Mouse (Mus musculus) midbrain, embryonic 11.5 days (tissue): ENCODE measurements around the gene Olig2. TPM values are rescaled to one million over a fixed set of nuclear protein-coding genes. Genes with fewer than 3 reads are reported as not detected.

ENCODE experiments used
- ATAC-seq: fragments of 200-750 bp; cut with Nextera tagmentation; 2 replicates; pipeline ENCODE4 v1.8.0; 2017; ENCODE audit warnings: moderate TSS enrichment, moderate library complexity; ENCODE audit not compliant: low FRiP score
- DNase-seq: peaks from one replicate; pipeline ENCODE4 v3.0.0; 2015; ENCODE audit warnings: low spot score; ENCODE audit errors: missing footprints
- H3K27ac ChIP-seq: fragments of 300-500 bp; sonication (generic); 2 replicates; pipeline ENCODE4 v1.5.1; 2014; ENCODE audit warnings: low read depth, low read length
- H3K27me3 ChIP-seq: fragments of 300-500 bp; sonication (generic); 2 replicates; pipeline ENCODE4 v1.6.1; 2014; ENCODE audit warnings: mild to moderate bottlenecking, low read length, moderate library complexity, mixed read lengths; ENCODE audit not compliant: control insufficient read depth, insufficient read depth
- H3K36me3 ChIP-seq: fragments of 300-500 bp; sonication (generic); 2 replicates; pipeline ENCODE4 v1.6.1; 2014; ENCODE audit warnings: mild to moderate bottlenecking, low read length, moderate library complexity, mixed read lengths; ENCODE audit not compliant: control insufficient read depth, insufficient read depth
- H3K4me1 ChIP-seq: fragments of 300-500 bp; sonication (generic); 2 replicates; pipeline ENCODE4 v1.6.1; 2014; ENCODE audit warnings: low read length; ENCODE audit not compliant: control insufficient read depth, insufficient read depth
- H3K4me2 ChIP-seq: fragments of 300-500 bp; sonication (generic); 2 replicates; pipeline ENCODE4 v1.6.1; 2014; ENCODE audit warnings: mild to moderate bottlenecking, moderate library complexity
- H3K4me3 ChIP-seq: fragments of 300-500 bp; sonication (generic); 2 replicates; pipeline ENCODE4 v1.5.1; 2014; ENCODE audit warnings: low read depth, low read length
- H3K9ac ChIP-seq: fragments of 300-500 bp; sonication (generic); 2 replicates; pipeline ENCODE4 v1.6.1; 2014; ENCODE audit warnings: low read length
- H3K9me3 ChIP-seq: fragments of 300-500 bp; sonication (generic); 2 replicates; pipeline ENCODE4 v1.6.1; 2016; ENCODE audit warnings: low read length; ENCODE audit not compliant: control insufficient read depth
- WGBS: fragments of 180-500 bp; shearing (Covaris S2); extraction: QIAGEN DNeasy Blood & Tissue Kit; methylation state at CpG from one replicate; pipeline ENCODE4 v1.1.7; 2014; 5-methylcytosine and 5-hydroxymethylcytosine counted together
- polyA plus RNA-seq: library from polyadenylated mRNA; unstranded; fragments of >200 nt; fragmentation: Nextera tagmentation; extraction: Ambion mirVana; gene quantifications from 2 replicates; pipeline ENCODE4 v1.2.1, GENCODE M21; 2014

Gene Olig2
- polyA plus RNA-seq, 1 experiment from 2014 or later: 6.8 TPM

GRCm38 (mm10) chr16:91202989-91203388 lies 22.3 kb upstream of the Olig2 start:
- Histone ChIP-seq H3K36me3 (no peaks in the 10 kb centered on the region), H3K9me3 (no peaks in the 10 kb centered on the region), H3K4me2 (no peak overlapping the region), H3K27me3 (no peaks in the 10 kb centered on the region), H3K9ac (no peak overlapping the region), H3K4me1 (peaks cover 6% of the 10 kb centered on the region; the same call in 1 of the 2 replicates), H3K4me3 (no peak overlapping the region), H3K27ac (no peak overlapping the region)
- 86% methylated on average over 3 of the region's 3 CpGs for WGBS
- ATAC-seq (no peak), DNase-seq (no peak)

- Histone ChIP-seq H3K36me3 (no peaks in the 10 kb centered on the region), H3K27me3 (peaks cover 4% of the 10 kb centered on the region), H3K4me3 (no peak overlapping the region), H3K27ac (no peak overlapping the region), H3K9me3 (no peaks in the 10 kb centered on the region), H3K9ac (no peak overlapping the region), H3K4me2 (no peak overlapping the region), H3K4me1 (peaks cover 6% of the 10 kb centered on the region; the same call in 1 of the 2 replicates)
- peak; percentile 29; the same call in 1 of the 2 replicates for ATAC-seq
- 34% methylated on average over 1 of the region's 1 CpGs for WGBS
- DNase-seq: no peak
These were observed 18.9 kb upstream of the Olig2 start for GRCm38 (mm10) chr16:91206371-91206770.

GRCm38 (mm10) chr16:91217077-91217476 lies 8.2 kb upstream of the Olig2 start:
- H3K36me3 ChIP-seq: no peaks in the 10 kb centered on the region
- no peak overlapping the region for H3K27ac ChIP-seq
- H3K9ac ChIP-seq: no peak overlapping the region
- ATAC-seq (no peak), DNase-seq (no peak)
- H3K4me1 ChIP-seq: peaks cover 2% of the 10 kb centered on the region; the same call in 1 of the 2 replicates
- H3K4me3 ChIP-seq: no peak overlapping the region
- no peak overlapping the region for H3K4me2 ChIP-seq
- peaks cover 60% of the 10 kb centered on the region for H3K27me3 ChIP-seq
- WGBS: 40% methylated on average over 6 of the region's 6 CpGs
- H3K9me3 ChIP-seq: peaks cover 4% of the 10 kb centered on the region; the same call in 1 of the 2 replicates

- no peak for ATAC-seq
- Histone ChIP-seq H3K9ac (no peak overlapping the region), H3K36me3 (no peaks in the 10 kb centered on the region), H3K4me1 (peaks cover 5% of the 10 kb centered on the region; the same call in 1 of the 2 replicates), H3K9me3 (peaks cover 4% of the 10 kb centered on the region; the same call in 1 of the 2 replicates), H3K27ac (no peak overlapping the region), H3K4me3 (no peak overlapping the region), H3K4me2 (no peak overlapping the region), H3K27me3 (peaks cover 68% of the 10 kb centered on the region)
- WGBS: 77% methylated on average over 6 of the region's 6 CpGs
- DNase-seq: no peak
These were observed 7.3 kb upstream of the Olig2 start for GRCm38 (mm10) chr16:91217948-91218347.

GRCm38 (mm10) chr16:91219246-91219645 lies 6.0 kb upstream of the Olig2 start:
- Histone ChIP-seq H3K27me3 (peaks cover 81% of the 10 kb centered on the region), H3K4me1 (peaks cover 14% of the 10 kb centered on the region), H3K36me3 (no peaks in the 10 kb centered on the region), H3K4me2 (no peak overlapping the region), H3K9ac (no peak overlapping the region), H3K9me3 (peaks cover 4% of the 10 kb centered on the region; the same call in 1 of the 2 replicates), H3K27ac (no peak overlapping the region), H3K4me3 (no peak overlapping the region)
- peak; percentile 91 for DNase-seq
- WGBS: 7% methylated on average over 14 of the region's 14 CpGs
- no peak for ATAC-seq

- DNase-seq (peak; percentile 95), ATAC-seq (no peak)
- no peak overlapping the region; the same call in 1 of the 2 replicates for H3K9ac ChIP-seq
- under 1% methylated on average over 25 of the region's 25 CpGs for WGBS
- H3K27ac ChIP-seq: no peak overlapping the region
- H3K9me3 ChIP-seq: peaks cover 4% of the 10 kb centered on the region; the same call in 1 of the 2 replicates
- peak overlapping the region; percentile 40 for H3K4me2 ChIP-seq
- no peaks in the 10 kb centered on the region for H3K36me3 ChIP-seq
- peaks cover 97% of the 10 kb centered on the region for H3K27me3 ChIP-seq
- H3K4me1 ChIP-seq: peaks cover 27% of the 10 kb centered on the region
- H3K4me3 ChIP-seq: peak overlapping the region; percentile 22
These were observed 3.0 kb upstream of the Olig2 start for GRCm38 (mm10) chr16:91222171-91222642.

GRCm38 (mm10) chr16:91222643-91223271 lies 2.5 kb upstream of the Olig2 start:
- peaks cover 27% of the 10 kb centered on the region for H3K4me1 ChIP-seq
- peak; percentile 12; the same call in 1 of the 2 replicates for ATAC-seq
- H3K36me3 ChIP-seq: no peaks in the 10 kb centered on the region
- WGBS: under 1% methylated on average over 27 of the region's 27 CpGs
- H3K4me3 ChIP-seq: peak overlapping the region; percentile 22
- DNase-seq: peak; percentile 95
- no peak overlapping the region for H3K27ac ChIP-seq
- H3K9ac ChIP-seq: peak overlapping the region; percentile 16
- H3K9me3 ChIP-seq: peaks cover 4% of the 10 kb centered on the region; the same call in 1 of the 2 replicates
- peak overlapping the region; percentile 40 for H3K4me2 ChIP-seq
- H3K27me3 ChIP-seq: peaks cover 99% of the 10 kb centered on the region

- peak overlapping the region; percentile 16; the same call in 1 of the 2 replicates for H3K9ac ChIP-seq
- DNase-seq: peak; percentile 95
- no peak overlapping the region for H3K27ac ChIP-seq
- H3K4me2 ChIP-seq: peak overlapping the region; percentile 40
- peaks cover 100% of the 10 kb centered on the region for H3K27me3 ChIP-seq
- WGBS: under 1% methylated on average over 35 of the region's 35 CpGs
- H3K36me3 ChIP-seq: no peaks in the 10 kb centered on the region
- H3K9me3 ChIP-seq: no peaks in the 10 kb centered on the region
- H3K4me3 ChIP-seq: peak overlapping the region; percentile 20
- no peak for ATAC-seq
- peaks cover 27% of the 10 kb centered on the region for H3K4me1 ChIP-seq
These were observed 1.8 kb upstream of the Olig2 start for GRCm38 (mm10) chr16:91223327-91224067.

- no peaks in the 10 kb centered on the region for H3K36me3 ChIP-seq
- 7% methylated on average over 10 of the region's 10 CpGs for WGBS
- no peak overlapping the region for H3K4me2 ChIP-seq
- H3K27me3 ChIP-seq: peaks cover 99% of the 10 kb centered on the region
- no peak overlapping the region for H3K4me3 ChIP-seq
- no peak overlapping the region for H3K27ac ChIP-seq
- DNase-seq: peak; percentile 92
- H3K9ac ChIP-seq: no peak overlapping the region
- no peak for ATAC-seq
- no peaks in the 10 kb centered on the region for H3K9me3 ChIP-seq
- peaks cover 27% of the 10 kb centered on the region for H3K4me1 ChIP-seq
These were observed 1.2 kb upstream of the Olig2 start for GRCm38 (mm10) chr16:91224068-91224402.
